Mouse (Mus musculus): ENCODE results near the gene Oasl1. TPM values are rescaled to one million over a fixed set of nuclear protein-coding genes. Genes with fewer than 3 reads are reported as not detected.

Gene Oasl1
- polyA plus RNA-seq, 1 experiment from 2014 or later: 1.3 TPM

- Histone ChIP-seq H3K9me3 (ENCODE audit: control insufficient read depth, low read length) (no peaks in the 10 kb centered on the region), H3K4me1 (ENCODE audit: control insufficient read depth, insufficient read depth, low read length) (peaks cover 4% of the 10 kb centered on the region), H3K4me3 (ENCODE audit: low read length) (peak within 1 kb of the TSS; percentile 99), H3K27me3 (replicated peaks; ENCODE audit: control insufficient read depth, insufficient read depth, low read length) (no peaks in the 10 kb centered on the region), H3K36me3 (ENCODE audit: control insufficient read depth, insufficient read depth, low read length) (peaks cover 8% of the 10 kb centered on the region; the same call in 1 of the 2 replicates), H3K27ac (ENCODE audit: low read length) (peak within 1 kb of the TSS; percentile 84), H3K9ac (ENCODE audit: low read depth, low read length) (peak within 1 kb of the TSS; percentile 99), H3K4me2 (ENCODE audit: low read depth, low read length) (peak within 1 kb of the TSS; percentile 83)
- WGBS: under 1% methylated on average over 39 of the region's 39 CpGs
- peak; percentile 93 for ATAC-seq
These were observed 19.2 kb downstream of the Oasl1 start, which contains the start of gene 2210016L21Rik for GRCm38 (mm10) chr5:114942074-114942765. 2210016L21Rik (plus strand) TSS chr5:114942158.

- Histone ChIP-seq H3K4me2 (ENCODE audit: low read depth, low read length) (peak overlapping the region; percentile 83), H3K27me3 (replicated peaks; ENCODE audit: control insufficient read depth, insufficient read depth, low read length) (no peaks in the 10 kb centered on the region), H3K4me3 (ENCODE audit: low read length) (peak overlapping the region; percentile 99), H3K9me3 (ENCODE audit: control insufficient read depth, low read length) (no peaks in the 10 kb centered on the region), H3K9ac (ENCODE audit: low read depth, low read length) (peak overlapping the region; percentile 99), H3K36me3 (ENCODE audit: control insufficient read depth, insufficient read depth, low read length) (peaks cover 8% of the 10 kb centered on the region; the same call in 1 of the 2 replicates), H3K27ac (ENCODE audit: low read length) (peak overlapping the region; percentile 84), H3K4me1 (ENCODE audit: control insufficient read depth, insufficient read depth, low read length) (peaks cover 4% of the 10 kb centered on the region)
- WGBS: 34% methylated on average over 4 of the region's 4 CpGs
- no peak for ATAC-seq
These were observed 19.7 kb downstream of the Oasl1 start for GRCm38 (mm10) chr5:114942766-114943130.

- H3K4me1 ChIP-seq (ENCODE audit: control insufficient read depth, insufficient read depth, low read length): peaks cover 13% of the 10 kb centered on the region
- no peaks in the 10 kb centered on the region for H3K9me3 ChIP-seq (ENCODE audit: control insufficient read depth, low read length)
- H3K36me3 ChIP-seq (ENCODE audit: control insufficient read depth, insufficient read depth, low read length): peaks cover 8% of the 10 kb centered on the region
- WGBS: 78% methylated on average over 10 of the region's 10 CpGs
- no peak overlapping the region for H3K27ac ChIP-seq (ENCODE audit: low read length)
- H3K27me3 ChIP-seq (replicated peaks; ENCODE audit: control insufficient read depth, insufficient read depth, low read length): no peaks in the 10 kb centered on the region
- ATAC-seq: peak; percentile 17; the same call in 1 of the 2 replicates
- H3K4me2 ChIP-seq (ENCODE audit: low read depth, low read length): no peak overlapping the region
- H3K9ac ChIP-seq (ENCODE audit: low read depth, low read length): no peak overlapping the region
- H3K4me3 ChIP-seq (ENCODE audit: low read length): no peak overlapping the region
These were observed 22.0 kb downstream of the Oasl1 start for GRCm38 (mm10) chr5:114945072-114945471.

GRCm38 (mm10) chr5:114948891-114949290, 25.9 kb downstream of the Oasl1 start:
- H3K4me1 ChIP-seq (ENCODE audit: control insufficient read depth, insufficient read depth, low read length): peaks cover 9% of the 10 kb centered on the region
- ATAC-seq: peak; percentile 28
- H3K9ac ChIP-seq (ENCODE audit: low read depth, low read length): no peak overlapping the region
- H3K36me3 ChIP-seq (ENCODE audit: control insufficient read depth, insufficient read depth, low read length): peaks cover 8% of the 10 kb centered on the region
- no peaks in the 10 kb centered on the region for H3K9me3 ChIP-seq (ENCODE audit: control insufficient read depth, low read length)
- no peak overlapping the region for H3K27ac ChIP-seq (ENCODE audit: low read length)
- no peak overlapping the region for H3K4me2 ChIP-seq (ENCODE audit: low read depth, low read length)
- WGBS: 29% methylated on average over 6 of the region's 6 CpGs
- no peaks in the 10 kb centered on the region for H3K27me3 ChIP-seq (replicated peaks; ENCODE audit: control insufficient read depth, insufficient read depth, low read length)
- H3K4me3 ChIP-seq (ENCODE audit: low read length): no peak overlapping the region

- ATAC-seq: no peak
- Histone ChIP-seq H3K4me1 (ENCODE audit: control insufficient read depth, insufficient read depth, low read length) (peaks cover 9% of the 10 kb centered on the region), H3K27ac (ENCODE audit: low read length) (no peak overlapping the region), H3K4me3 (ENCODE audit: low read length) (no peak overlapping the region), H3K4me2 (ENCODE audit: low read depth, low read length) (no peak overlapping the region), H3K9me3 (ENCODE audit: control insufficient read depth, low read length) (no peaks in the 10 kb centered on the region), H3K9ac (ENCODE audit: low read depth, low read length) (no peak overlapping the region), H3K27me3 (replicated peaks; ENCODE audit: control insufficient read depth, insufficient read depth, low read length) (no peaks in the 10 kb centered on the region), H3K36me3 (ENCODE audit: control insufficient read depth, insufficient read depth, low read length) (peaks cover 8% of the 10 kb centered on the region)
- 52% methylated on average over 5 of the region's 5 CpGs for WGBS
These were observed 26.3 kb downstream of the Oasl1 start for GRCm38 (mm10) chr5:114949316-114949715.

GRCm38 (mm10) chr5:114949812-114950211, 26.8 kb downstream of the Oasl1 start:
- Histone ChIP-seq H3K9me3 (ENCODE audit: control insufficient read depth, low read length) (no peaks in the 10 kb centered on the region), H3K4me3 (ENCODE audit: low read length) (no peak overlapping the region), H3K36me3 (ENCODE audit: control insufficient read depth, insufficient read depth, low read length) (peaks cover 8% of the 10 kb centered on the region), H3K27ac (ENCODE audit: low read length) (no peak overlapping the region), H3K4me1 (ENCODE audit: control insufficient read depth, insufficient read depth, low read length) (peaks cover 9% of the 10 kb centered on the region), H3K4me2 (ENCODE audit: low read depth, low read length) (no peak overlapping the region), H3K27me3 (replicated peaks; ENCODE audit: control insufficient read depth, insufficient read depth, low read length) (no peaks in the 10 kb centered on the region), H3K9ac (ENCODE audit: low read depth, low read length) (no peak overlapping the region)
- ATAC-seq: no peak
- 81% methylated on average over 9 of the region's 9 CpGs for WGBS

- Histone ChIP-seq H3K9me3 (ENCODE audit: control insufficient read depth, low read length) (no peaks in the 10 kb centered on the region), H3K4me1 (ENCODE audit: control insufficient read depth, insufficient read depth, low read length) (peaks cover 9% of the 10 kb centered on the region), H3K27me3 (replicated peaks; ENCODE audit: control insufficient read depth, insufficient read depth, low read length) (no peaks in the 10 kb centered on the region), H3K27ac (ENCODE audit: low read length) (no peak overlapping the region), H3K36me3 (ENCODE audit: control insufficient read depth, insufficient read depth, low read length) (peaks cover 8% of the 10 kb centered on the region), H3K9ac (ENCODE audit: low read depth, low read length) (no peak overlapping the region), H3K4me3 (ENCODE audit: low read length) (no peak overlapping the region), H3K4me2 (ENCODE audit: low read depth, low read length) (no peak overlapping the region)
- WGBS: 77% methylated on average over 12 of the region's 12 CpGs
- ATAC-seq: no peak
These were observed 27.6 kb downstream of the Oasl1 start for GRCm38 (mm10) chr5:114950669-114951068.

GRCm38 (mm10) chr5:114951279-114951880, 28.3 kb downstream of the Oasl1 start:
- H3K27ac ChIP-seq (ENCODE audit: low read length): no peak overlapping the region
- H3K9ac ChIP-seq (ENCODE audit: low read depth, low read length): no peak overlapping the region
- WGBS: 81% methylated on average over 21 of the region's 21 CpGs
- H3K4me2 ChIP-seq (ENCODE audit: low read depth, low read length): no peak overlapping the region
- ATAC-seq: peak; percentile 31
- H3K4me3 ChIP-seq (ENCODE audit: low read length): no peak overlapping the region
- peaks cover 9% of the 10 kb centered on the region for H3K4me1 ChIP-seq (ENCODE audit: control insufficient read depth, insufficient read depth, low read length)
- H3K36me3 ChIP-seq (ENCODE audit: control insufficient read depth, insufficient read depth, low read length): peaks cover 2% of the 10 kb centered on the region
- no peaks in the 10 kb centered on the region for H3K27me3 ChIP-seq (replicated peaks; ENCODE audit: control insufficient read depth, insufficient read depth, low read length)
- no peaks in the 10 kb centered on the region for H3K9me3 ChIP-seq (ENCODE audit: control insufficient read depth, low read length)

GRCm38 (mm10) chr5:114953326-114953725, 30.3 kb downstream of the Oasl1 start:
- Histone ChIP-seq H3K27me3 (replicated peaks; ENCODE audit: control insufficient read depth, insufficient read depth, low read length) (no peaks in the 10 kb centered on the region), H3K4me1 (ENCODE audit: control insufficient read depth, insufficient read depth, low read length) (peaks cover 8% of the 10 kb centered on the region), H3K4me3 (ENCODE audit: low read length) (no peak overlapping the region), H3K9ac (ENCODE audit: low read depth, low read length) (no peak overlapping the region), H3K36me3 (ENCODE audit: control insufficient read depth, insufficient read depth, low read length) (no peaks in the 10 kb centered on the region; the same call in 1 of the 2 replicates), H3K4me2 (ENCODE audit: low read depth, low read length) (no peak overlapping the region), H3K27ac (ENCODE audit: low read length) (no peak overlapping the region), H3K9me3 (ENCODE audit: control insufficient read depth, low read length) (no peaks in the 10 kb centered on the region)
- 83% methylated on average over 14 of the region's 14 CpGs for WGBS
- ATAC-seq: no peak

Data from intestine, embryonic 16.5 days (tissue).